26 mouse cellular contexts compared by ENCODE assay signal in genomic region chr7:132162254-132162653, GRCm38 (mm10). TPM values are rescaled to one million over a fixed set of nuclear protein-coding genes. Genes with fewer than 3 reads are reported as not detected.
DNase-seq lines count a peak whose midpoint lies in the region; ATAC-seq and TF ChIP-seq lines count a peak whose summit lies in the region.
"Had no signal": no experiment of that assay in that cellular context is flagged by ENCODE, and none has a peak within 500 bp of the region (broad histone marks: within the 10 kb centered on the region; RNA-seq: fewer than 3 reads in every experiment).

No protein-coding gene starts in this region.

- ATAC-seq in forebrain, embryonic 15.5 days (replicated peaks), result no peak
- ATAC-seq in forebrain, embryonic 12.5 days (ENCODE audit: low FRiP score), result no peak
- ATAC-seq in midbrain, embryonic 14.5 days (ENCODE audit: low FRiP score, low TSS enrichment), result no peak
- ATAC-seq in hindbrain, postnatal 0 days, result peak; percentile 53; the same call in 1 of the 2 replicates
- ATAC-seq: CD4-positive, CD25-positive, alpha-beta regulatory T cell, adult 4 months had no signal

- H3K27me3 ChIP-seq in forebrain, embryonic 15.5 days, result no peaks in the 10 kb centered on the region
- no peaks in the 10 kb centered on the region for H3K27me3 ChIP-seq in forebrain, embryonic 12.5 days
- H3K27me3 ChIP-seq in midbrain, embryonic 14.5 days (ENCODE audit: control insufficient read depth, insufficient read depth, low read length), result no peaks in the 10 kb centered on the region
- H3K27me3 ChIP-seq in midbrain, embryonic 10.5 days (ENCODE audit: low read depth, poor library complexity, severe bottlenecking), result no peaks in the 10 kb centered on the region
- no peaks in the 10 kb centered on the region for H3K27me3 ChIP-seq in hindbrain, postnatal 0 days (ENCODE audit: insufficient read depth, low read length)
- H3K27me3 ChIP-seq: kidney, embryonic 15.5 days; limb, embryonic 15.5 days; lung, embryonic 15.5 days; megakaryocyte, embryonic 14.5 days; neural tube, embryonic 12.5 days had no signal

- peaks cover 34% of the 10 kb centered on the region for H3K4me1 ChIP-seq in forebrain, embryonic 15.5 days
- H3K4me1 ChIP-seq in forebrain, embryonic 12.5 days, result peaks cover 9% of the 10 kb centered on the region; the same call in 1 of the 2 replicates
- peaks cover 6% of the 10 kb centered on the region for H3K4me1 ChIP-seq in midbrain, embryonic 14.5 days (ENCODE audit: control insufficient read depth, insufficient read depth, low read length)
- H3K4me1 ChIP-seq in midbrain, embryonic 10.5 days, result peaks cover 4% of the 10 kb centered on the region; the same call in 1 of the 2 replicates
- 0 out of 2 replicates have a peak, but pooled peaks cover 4% of the 10 kb centered on the region for H3K4me1 ChIP-seq in hindbrain, postnatal 0 days (ENCODE audit: insufficient read depth, low read length)
- H3K4me1 ChIP-seq: kidney, embryonic 15.5 days; lung, embryonic 15.5 days; megakaryocyte, embryonic 14.5 days; neural tube, embryonic 12.5 days had no signal

- no peaks in the 10 kb centered on the region for H3K36me3 ChIP-seq in forebrain, embryonic 15.5 days
- H3K36me3 ChIP-seq in forebrain, embryonic 12.5 days (replicated peaks), result no peaks in the 10 kb centered on the region
- no peaks in the 10 kb centered on the region for H3K36me3 ChIP-seq in midbrain, embryonic 14.5 days (ENCODE audit: control insufficient read depth, insufficient read depth, low read length)
- H3K36me3 ChIP-seq in midbrain, embryonic 10.5 days, result no peaks in the 10 kb centered on the region
- H3K36me3 ChIP-seq in hindbrain, postnatal 0 days (ENCODE audit: insufficient read depth, low read length), result no peaks in the 10 kb centered on the region
- H3K36me3 ChIP-seq: kidney, embryonic 15.5 days; limb, embryonic 15.5 days; lung, embryonic 15.5 days; neural tube, embryonic 12.5 days had no signal

- WGBS in forebrain, embryonic 15.5 days, result 50% methylated on average over 3 of the region's 3 CpGs
- WGBS in forebrain, embryonic 12.5 days, result 81% methylated on average over 3 of the region's 3 CpGs
- WGBS in midbrain, embryonic 14.5 days, result 63% methylated on average over 3 of the region's 3 CpGs
- 80% methylated on average over 3 of the region's 3 CpGs for WGBS in midbrain, embryonic 10.5 days
- 55% methylated on average over 3 of the region's 3 CpGs for WGBS in hindbrain, postnatal 0 days

- H3K9ac ChIP-seq in forebrain, embryonic 15.5 days (replicated peaks), result no peak overlapping the region
- no peak overlapping the region for H3K9ac ChIP-seq in forebrain, embryonic 12.5 days
- no peak overlapping the region for H3K9ac ChIP-seq in midbrain, embryonic 14.5 days (replicated peaks; ENCODE audit: low read length)
- H3K9ac ChIP-seq in hindbrain, postnatal 0 days (replicated peaks; ENCODE audit: low read length), result no peak overlapping the region
- H3K9ac ChIP-seq: kidney, embryonic 15.5 days; limb, embryonic 15.5 days; liver, embryonic 14.5 days; lung, embryonic 15.5 days; neural tube, embryonic 12.5 days had no signal

- no peak overlapping the region for H3K4me2 ChIP-seq in forebrain, embryonic 15.5 days (replicated peaks)
- no peak overlapping the region for H3K4me2 ChIP-seq in forebrain, embryonic 12.5 days
- no peak overlapping the region for H3K4me2 ChIP-seq in midbrain, embryonic 14.5 days (ENCODE audit: low read length)
- H3K4me2 ChIP-seq in hindbrain, postnatal 0 days (ENCODE audit: low read depth, low read length), result no peak overlapping the region
- H3K4me2 ChIP-seq: kidney, embryonic 15.5 days; limb, embryonic 15.5 days; lung, embryonic 15.5 days; neural tube, embryonic 12.5 days had no signal

- peak overlapping the region; percentile 41; the same call in 1 of the 2 replicates for H3K27ac ChIP-seq in forebrain, embryonic 15.5 days (replicated peaks)
- no peak overlapping the region for H3K27ac ChIP-seq in forebrain, embryonic 12.5 days
- H3K27ac ChIP-seq in midbrain, embryonic 14.5 days (replicated peaks; ENCODE audit: low read depth, low read length), result peak overlapping the region; percentile 28; the same call in 1 of the 2 replicates
- H3K27ac ChIP-seq in midbrain, embryonic 10.5 days (replicated peaks), result no peak overlapping the region
- no peak overlapping the region for H3K27ac ChIP-seq in hindbrain, postnatal 0 days
- H3K27ac ChIP-seq: kidney, embryonic 15.5 days; left cerebral cortex, adult 2 months; limb, embryonic 15.5 days; liver, embryonic 14.5 days; lung, embryonic 15.5 days; neural tube, embryonic 12.5 days; stomach, postnatal 0 days had no signal

- TF ChIP-seq CTCF in hindbrain, postnatal 0 days (IDR thresholded peaks at IDR 0.05; ENCODE audit: low read depth), result no peak

- DNase-seq in midbrain, embryonic 14.5 days, result peak; percentile 54
- DNase-seq in midbrain, embryonic 10.5 days (ENCODE audit: low spot score), result no peak
- DNase-seq in hindbrain, postnatal 0 days (ENCODE audit: low spot score), result no peak
- DNase-seq in adrenal gland, adult 8-10 months, result no peak
- no peak for DNase-seq in lung, adult 18-20 months
- DNase-seq: adrenal gland, postnatal 36 days; cerebellum, adult 11 months; cerebellum, adult 9-11 months; gastrocnemius, postnatal 25 days; kidney, adult 11 months; kidney, postnatal 4 days; layer of hippocampus, adult 9-11 months; lung, postnatal 36 days; thymus, adult 2 months had no signal

- no peaks in the 10 kb centered on the region for H3K9me3 ChIP-seq in forebrain, embryonic 15.5 days
- H3K9me3 ChIP-seq in forebrain, embryonic 12.5 days, result no peaks in the 10 kb centered on the region
- no peaks in the 10 kb centered on the region for H3K9me3 ChIP-seq in midbrain, embryonic 14.5 days (ENCODE audit: control insufficient read depth, low read length)
- H3K9me3 ChIP-seq in midbrain, embryonic 10.5 days (replicated peaks), result no peaks in the 10 kb centered on the region
- no peaks in the 10 kb centered on the region for H3K9me3 ChIP-seq in hindbrain, postnatal 0 days (ENCODE audit: low read length)
- H3K9me3 ChIP-seq: kidney, embryonic 15.5 days; limb, embryonic 15.5 days; lung, embryonic 15.5 days; megakaryocyte, embryonic 14.5 days; neural tube, embryonic 12.5 days had no signal

- H3K4me3 ChIP-seq in forebrain, embryonic 15.5 days, result no peak overlapping the region
- no peak overlapping the region for H3K4me3 ChIP-seq in forebrain, embryonic 12.5 days (replicated peaks)
- no peak overlapping the region for H3K4me3 ChIP-seq in midbrain, embryonic 14.5 days (replicated peaks; ENCODE audit: low read depth, low read length)
- H3K4me3 ChIP-seq in midbrain, embryonic 10.5 days, result no peak overlapping the region
- H3K4me3 ChIP-seq in hindbrain, postnatal 0 days (ENCODE audit: low read length), result no peak overlapping the region
- H3K4me3 ChIP-seq: kidney, embryonic 15.5 days; left cerebral cortex, adult 2 months; limb, embryonic 15.5 days; lung, embryonic 15.5 days; megakaryocyte, embryonic 14.5 days; neural tube, embryonic 12.5 days had no signal

RNA-seq across cellular contexts. Expression of gene Cpxm2, which starts 7.7 kb away (rescaled TPM):
- polyA plus RNA-seq in forebrain, embryonic 15.5 days (2015; fragmentation: Nextera tagmentation; extraction: Ambion mirVana), result 2.6 and 3.1 TPM in 2 replicates
- polyA plus RNA-seq in forebrain, embryonic 12.5 days (2016; fragmentation: Nextera tagmentation; extraction: Ambion mirVana), result 3.1 and 5.1 TPM in 2 replicates
- polyA plus RNA-seq in midbrain, embryonic 14.5 days (2014; fragmentation: Nextera tagmentation; extraction: Ambion mirVana), result 1.1 and 1.3 TPM in 2 replicates
- 0.93 and 0.94 TPM in 2 replicates for polyA plus RNA-seq in midbrain, embryonic 10.5 days (2016; fragmentation: Nextera tagmentation; extraction: Ambion mirVana)
- 2.3 and 3.3 TPM in 2 replicates for total RNA-seq in hindbrain, postnatal 0 days (2014; rRNA removed)
- 2.5 and 3.4 TPM in 2 replicates for polyA plus RNA-seq in hindbrain, postnatal 0 days (2015; fragmentation: Nextera tagmentation; extraction: Ambion mirVana)
- 10 to 100 TPM; 15.7 to 30.5 (median 19.1) TPM for total RNA-seq in adrenal gland, adult 8-10 months (2022)
- total RNA-seq: common myeloid progenitor, adult 5-6 weeks had no signal
- polyA plus RNA-seq: CD4-positive, CD25-positive, alpha-beta regulatory T cell, adult 4 months had no signal

Comparison
In these comparisons a context has a peak if more than half of its experiments do, and no peak if none do; other contexts are left out.
1. H3K27ac ChIP-seq: peak in forebrain, embryonic 15.5 days (single experiment) and midbrain, embryonic 14.5 days (single experiment); none in forebrain, embryonic 12.5 days (single experiment), midbrain, embryonic 10.5 days (single experiment) and hindbrain, postnatal 0 days (single experiment).